ENCODE assay signal across 11 mouse cellular contexts in the genomic region with DNA sequence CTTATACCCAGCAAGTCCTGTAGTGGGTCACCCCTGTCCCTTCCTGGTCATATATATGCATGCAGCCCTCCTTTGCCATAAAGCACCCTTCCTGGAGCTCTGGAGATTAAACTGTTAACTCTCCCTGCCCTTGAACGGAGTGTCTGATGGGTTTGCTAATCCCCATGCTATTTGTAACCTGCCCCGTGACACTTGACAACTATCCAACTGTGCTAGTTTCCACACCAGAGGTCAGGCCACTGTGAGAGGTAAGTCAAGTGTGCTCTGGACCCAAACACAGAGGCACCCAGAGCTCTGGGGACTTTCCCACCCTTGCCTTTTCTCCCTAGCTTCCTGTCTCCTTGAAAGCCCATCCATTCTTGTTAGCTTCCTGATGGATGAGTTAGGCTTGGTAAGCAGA. TPM values are rescaled to one million over a fixed set of nuclear protein-coding genes. Genes with fewer than 3 reads are reported as not detected.
DNase-seq lines count a peak whose midpoint lies in the region; ATAC-seq and TF ChIP-seq lines count a peak whose summit lies in the region.
"Had no signal": no experiment of that assay in that cellular context is flagged by ENCODE, and none has a peak within 500 bp of the region (broad histone marks: within the 10 kb centered on the region; RNA-seq: fewer than 3 reads in every experiment).

No protein-coding gene starts in this region.

- peak; percentile 36 for DNase-seq in gastrocnemius, adult 18-20 months (ENCODE audit: low spot score)
- no peak for DNase-seq in gastrocnemius, postnatal 36 days
- DNase-seq in kidney, postnatal 0 days (ENCODE audit: low spot score) = no peak
- DNase-seq in lung, postnatal 4 days = peak; percentile 51 to 64
- no peak for DNase-seq in urinary bladder, adult 2 months (ENCODE audit: low spot score)
- DNase-seq in right cerebral cortex, postnatal 25 days = no peak
- DNase-seq in spleen, postnatal 10 days (ENCODE audit: low spot score in 2 of 2) = no peak

- H3K27me3 ChIP-seq in heart, embryonic 13.5 days (replicated peaks) = peaks cover 41% of the 10 kb centered on the region
- no peaks in the 10 kb centered on the region for H3K27me3 ChIP-seq in kidney, postnatal 0 days (ENCODE audit: insufficient read depth, low read length)

- no peak for TF ChIP-seq CTCF in kidney, postnatal 0 days (IDR thresholded peaks at IDR 0.05; ENCODE audit: low read depth)

- intact Hi-C loops in gastrocnemius, postnatal 36 days (cut with DNase I) = no loop called here

- H3K9me3 ChIP-seq in heart, embryonic 13.5 days = no peaks in the 10 kb centered on the region
- no peaks in the 10 kb centered on the region for H3K9me3 ChIP-seq in kidney, postnatal 0 days (replicated peaks; ENCODE audit: low read length)
- H3K9me3 ChIP-seq: midbrain, embryonic 12.5 days had no signal

- 15% methylated on average over 2 of the region's 2 CpGs for WGBS in heart, embryonic 13.5 days
- 34% methylated on average over 2 of the region's 2 CpGs for WGBS in kidney, postnatal 0 days

- peak overlapping the region; percentile 86 for H3K4me2 ChIP-seq in heart, embryonic 13.5 days
- H3K4me2 ChIP-seq in kidney, postnatal 0 days (ENCODE audit: low read length) = peak overlapping the region; percentile 65; the same call in 1 of the 2 replicates

- H3K36me3 ChIP-seq in heart, embryonic 13.5 days = no peaks in the 10 kb centered on the region
- no peaks in the 10 kb centered on the region for H3K36me3 ChIP-seq in kidney, postnatal 0 days (ENCODE audit: insufficient read depth, low read length)
- H3K36me3 ChIP-seq: midbrain, embryonic 12.5 days had no signal

- no peak for ATAC-seq in heart, embryonic 13.5 days (ENCODE audit: extremely low read depth, insufficient number of reproducible peaks, low FRiP score, low TSS enrichment)
- peak; percentile 25 for ATAC-seq in kidney, postnatal 0 days (replicated peaks; ENCODE audit: low FRiP score, low read depth)

- peak overlapping the region; percentile 80 for H3K9ac ChIP-seq in heart, embryonic 13.5 days
- no peak overlapping the region for H3K9ac ChIP-seq in kidney, postnatal 0 days (ENCODE audit: low read depth, low read length)
- H3K9ac ChIP-seq: midbrain, embryonic 12.5 days had no signal

- H3K27ac ChIP-seq in heart, embryonic 13.5 days (replicated peaks) = no peak overlapping the region
- H3K27ac ChIP-seq in kidney, postnatal 0 days = peak overlapping the region; percentile 77; the same call in 1 of the 2 replicates
- H3K27ac ChIP-seq: midbrain, embryonic 12.5 days had no signal

- H3K4me1 ChIP-seq in heart, embryonic 13.5 days = peaks cover 38% of the 10 kb centered on the region
- peaks cover 11% of the 10 kb centered on the region for H3K4me1 ChIP-seq in kidney, postnatal 0 days (replicated peaks; ENCODE audit: insufficient read depth, low read length)

- peak overlapping the region; percentile 51 for H3K4me3 ChIP-seq in heart, embryonic 13.5 days
- H3K4me3 ChIP-seq in kidney, postnatal 0 days (replicated peaks; ENCODE audit: low read depth, low read length) = peak overlapping the region; percentile 32; the same call in 1 of the 2 replicates

RNA-seq across cellular contexts. Expression of gene Tmem171, which starts 0.9 kb away (rescaled TPM):
- 1 to 10 TPM in 1 of 2 experiments, not detected in 1; 2.0 TPM for total RNA-seq in gastrocnemius, adult 18-20 months (2021)
- total RNA-seq in gastrocnemius, postnatal 36 days (2021) = under 1 TPM; 0.37 to 0.71 TPM
- polyA plus RNA-seq in heart, embryonic 13.5 days (2015; fragmentation: Nextera tagmentation; extraction: Ambion mirVana) = 1.2 and 2.3 TPM in 2 replicates
- 21.5 and 24.6 TPM in 2 replicates for polyA plus RNA-seq in kidney, postnatal 0 days (2015; fragmentation: Nextera tagmentation; extraction: Ambion mirVana)
- 0.10 and 0.14 TPM in 2 replicates for polyA plus RNA-seq in urinary bladder, adult 2 months (2012; rRNA removed)
- polyA plus RNA-seq: midbrain, embryonic 12.5 days had no signal

RNA-seq across cellular contexts. Expression of gene Tmem174, which starts 58.3 kb away (rescaled TPM):
- not detected for total RNA-seq in gastrocnemius, adult 18-20 months (2021)
- not detected for total RNA-seq in gastrocnemius, postnatal 36 days (2021)
- not detected in 2 replicates for polyA plus RNA-seq in heart, embryonic 13.5 days (2015; fragmentation: Nextera tagmentation; extraction: Ambion mirVana)
- polyA plus RNA-seq in kidney, postnatal 0 days (2015; fragmentation: Nextera tagmentation; extraction: Ambion mirVana) = 102 and 105 TPM in 2 replicates
- polyA plus RNA-seq in urinary bladder, adult 2 months (2012; rRNA removed) = 0.03 TPM in 1 of 2 replicates, not detected in the other
- total RNA-seq: adrenal gland, postnatal 36 days had no signal
- polyA plus RNA-seq: C2C12; midbrain, embryonic 12.5 days had no signal

Comparison
In these comparisons a context has a peak if more than half of its experiments do, and no peak if none do; other contexts are left out.
1. DNase-seq: peak in gastrocnemius, adult 18-20 months (single experiment) and lung, postnatal 4 days (2 of 2); none in gastrocnemius, postnatal 36 days (0 of 2), kidney, postnatal 0 days (single experiment), urinary bladder, adult 2 months (single experiment), right cerebral cortex, postnatal 25 days (single experiment) and spleen, postnatal 10 days (0 of 2).
2. RNA of gene Tmem174, which starts 58.3 kb away (polyA plus RNA-seq): 102 to 105 TPM in kidney, postnatal 0 days; not detected in heart, embryonic 13.5 days and 0.03 TPM in urinary bladder, adult 2 months; every median in the first group is over 10 times any median in the second.